Mouse (Mus musculus): ENCODE results near the gene Fam8a1. TPM values are rescaled to one million over a fixed set of nuclear protein-coding genes. Genes with fewer than 3 reads are reported as not detected.
A peak's percentile ranks its signal among the peaks of the same experiment; 100 is the strongest.

Fam8a1 gene
- total RNA-seq, 2 experiments from 2014 or later = 8.9 to 9.2 TPM

GRCm38 (mm10) chr13:46726288-46727037 lies 57.1 kb downstream of the Fam8a1 start:
- peak; percentile 25 for ATAC-seq (replicated peaks; ENCODE audit: low FRiP score, poor library complexity, severe bottlenecking)

- ATAC-seq (replicated peaks; ENCODE audit: low FRiP score, poor library complexity, severe bottlenecking) = peak; percentile 24
Observed at GRCm38 (mm10) chr13:46727038-46727836, 57.9 kb downstream of the Fam8a1 start.

Other genes starting within 250 kb of the Fam8a1 start
- 1.0 TPM in 1 of 2 replicates, not detected in the other for gene Cap2, start 167.7 kb upstream of the Fam8a1 start, total RNA-seq (2015; ENCODE audit: low replicate concordance)
- gene Cap2, start 167.7 kb upstream of the Fam8a1 start, total RNA-seq (2017; ENCODE audit: low replicate concordance) = 0.26 TPM in 1 of 2 replicates, not detected in the other
- 67.2 and 84.4 TPM in 2 replicates for gene Nup153, start 58.4 kb downstream of the Fam8a1 start, total RNA-seq (2015; ENCODE audit: low replicate concordance)
- gene Nup153, start 58.4 kb downstream of the Fam8a1 start, total RNA-seq (2017; ENCODE audit: low replicate concordance) = 93.8 and 132 TPM in 2 replicates